Mouse (Mus musculus): ENCODE measurements at regions not wholly inside any gene's neighbourhood (a gene's known extent, or its start where the extent isn't known, plus 50 kb on each side); places are given as distances from the start of the nearest gene placed in this dataset.
A peak's percentile ranks its signal among the peaks of the same experiment; 100 is the strongest.

DNA sequence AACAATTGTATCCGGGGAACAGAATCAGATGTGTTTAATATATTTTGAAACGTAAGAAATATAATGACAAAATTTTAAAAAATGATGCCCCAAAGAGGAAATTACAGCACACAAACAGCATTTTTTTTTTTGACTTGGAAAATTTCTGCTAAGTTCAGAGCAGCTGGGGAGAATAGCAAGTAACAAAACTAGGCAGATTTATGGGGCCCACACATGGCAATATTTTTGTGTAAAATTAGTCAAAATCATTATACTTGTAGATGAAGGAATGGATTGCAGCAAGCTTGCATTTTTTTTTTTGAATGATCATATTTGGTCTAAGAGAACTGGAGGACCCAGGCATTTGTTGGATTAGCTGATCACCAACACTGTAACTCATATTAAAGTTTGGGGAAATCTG lies 189.4 kb downstream of the Map2k6 start:
- Histone ChIP-seq H3K4me2 (no peak overlapping the region), H3K4me1 (no peaks in the 10 kb centered on the region), H3K9me3 (replicated peaks) (no peaks in the 10 kb centered on the region), H3K36me3 (no peaks in the 10 kb centered on the region), H3K4me3 (no peak overlapping the region), H3K9ac (no peak overlapping the region), H3K27ac (no peak overlapping the region), H3K27me3 (replicated peaks) (no peaks in the 10 kb centered on the region)
- no peak for ATAC-seq
- 58% methylated on average over 2 of the region's 2 CpGs for WGBS (ENCODE audit: insufficient replicate concordance)

DNA sequence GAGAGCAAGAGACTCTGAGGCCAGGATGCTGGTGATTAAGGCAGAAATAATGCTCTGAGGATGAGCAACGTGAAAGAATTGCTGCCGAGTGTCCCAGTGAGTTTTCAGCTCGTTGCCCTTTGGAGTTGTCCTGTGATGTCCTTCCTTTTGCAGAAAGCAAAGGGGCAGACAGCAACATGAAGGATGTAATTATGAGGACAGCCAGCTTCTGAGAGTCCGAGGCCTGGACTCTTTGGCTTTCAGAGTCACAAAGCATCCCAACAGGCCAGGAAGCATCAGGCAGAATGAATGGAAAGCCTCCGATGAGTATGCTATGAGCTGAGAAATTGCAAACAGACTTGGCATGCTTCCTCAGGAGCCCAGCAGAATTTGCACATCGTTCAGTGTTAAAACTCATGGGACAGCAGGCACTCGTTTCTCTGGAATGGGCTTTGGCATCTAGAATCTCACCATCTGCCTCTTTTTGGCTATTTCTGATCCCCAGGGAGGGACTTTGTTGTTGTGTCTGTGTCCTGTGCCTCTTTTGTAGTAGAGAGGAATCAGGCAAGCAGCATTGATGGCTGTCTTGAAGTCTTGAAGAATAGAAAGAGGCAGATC lies 196.4 kb downstream of the Map2k6 start:
- ATAC-seq: no peak
- Histone ChIP-seq H3K27ac (no peak overlapping the region), H3K9ac (no peak overlapping the region), H3K4me1 (no peaks in the 10 kb centered on the region), H3K4me3 (no peak overlapping the region), H3K27me3 (replicated peaks) (no peaks in the 10 kb centered on the region), H3K4me2 (no peak overlapping the region), H3K9me3 (replicated peaks) (no peaks in the 10 kb centered on the region), H3K36me3 (no peaks in the 10 kb centered on the region)
- WGBS (ENCODE audit: insufficient replicate concordance): 68% methylated on average over 7 of the region's 7 CpGs

DNA sequence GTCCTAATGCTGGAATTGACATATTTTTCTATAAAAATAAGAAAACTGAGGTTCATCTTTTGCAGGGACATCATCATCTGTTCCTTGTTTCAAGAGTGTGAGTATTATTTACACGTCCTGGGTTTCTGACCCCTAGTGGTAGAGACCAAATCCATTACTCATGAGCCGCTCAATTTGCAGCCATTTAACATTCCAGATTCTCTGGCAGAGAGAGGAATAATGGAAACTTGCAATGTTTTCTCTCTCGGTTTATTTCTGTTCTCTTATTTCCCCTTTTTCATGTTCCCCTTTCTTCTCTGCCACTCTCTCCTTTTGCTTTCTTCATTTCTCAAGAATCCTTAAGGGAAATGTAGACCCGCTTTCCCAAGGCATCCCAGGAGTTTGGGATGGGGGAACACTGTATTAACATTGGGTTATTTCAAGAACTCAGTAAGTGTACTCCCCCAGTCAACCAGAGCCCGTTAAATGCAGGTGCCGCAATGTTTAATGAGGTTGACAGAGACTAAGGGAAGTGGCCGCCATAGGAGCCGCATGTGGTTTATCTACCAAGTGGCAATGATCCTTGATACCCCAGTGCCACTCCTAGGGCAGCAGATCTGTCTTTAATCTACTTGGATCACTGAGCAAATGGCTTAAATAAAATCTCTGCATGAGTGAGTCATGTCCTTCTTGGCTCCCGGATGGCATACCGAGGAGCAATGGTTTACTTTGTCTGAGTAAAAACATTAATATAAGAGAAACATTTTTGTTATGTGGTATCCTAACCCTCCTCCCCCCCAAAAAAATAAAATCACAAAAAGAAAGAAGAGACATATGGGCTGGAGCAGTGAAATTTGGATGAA lies 206.3 kb downstream of the Map2k6 start:
- 59% methylated on average over 10 of the region's 10 CpGs for WGBS (ENCODE audit: insufficient replicate concordance)
- Histone ChIP-seq H3K27ac (no peak overlapping the region), H3K9ac (no peak overlapping the region), H3K4me1 (no peaks in the 10 kb centered on the region), H3K36me3 (no peaks in the 10 kb centered on the region), H3K27me3 (replicated peaks) (no peaks in the 10 kb centered on the region), H3K9me3 (replicated peaks) (no peaks in the 10 kb centered on the region), H3K4me3 (no peak overlapping the region), H3K4me2 (no peak overlapping the region)
- ATAC-seq: no peak

DNA sequence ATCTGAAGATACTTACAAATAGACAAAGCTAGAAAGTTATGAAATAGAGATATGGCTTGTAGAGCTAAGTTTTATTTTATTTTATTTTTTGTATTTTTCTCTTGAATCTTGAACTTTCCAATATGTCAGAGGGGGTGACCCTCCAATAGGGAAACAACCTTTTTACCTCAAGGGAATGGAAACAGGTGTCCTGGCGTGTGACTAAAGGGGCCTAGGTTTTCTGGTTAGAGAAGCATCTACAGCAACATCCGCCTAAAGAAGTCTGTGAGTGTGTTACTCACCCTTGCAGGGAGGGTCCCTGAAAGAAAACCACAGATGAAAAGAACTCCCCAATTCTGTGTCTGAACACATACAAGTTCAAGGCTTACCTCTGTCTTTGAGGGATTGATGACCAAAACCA lies 210.4 kb downstream of the Map2k6 start:
- H3K36me3 ChIP-seq: no peaks in the 10 kb centered on the region
- H3K9me3 ChIP-seq (replicated peaks): no peaks in the 10 kb centered on the region
- no peak overlapping the region for H3K4me3 ChIP-seq
- WGBS (ENCODE audit: insufficient replicate concordance): 69% methylated on average over 2 of the region's 2 CpGs
- no peaks in the 10 kb centered on the region for H3K4me1 ChIP-seq
- no peak for ATAC-seq
- no peaks in the 10 kb centered on the region for H3K27me3 ChIP-seq (replicated peaks)
- no peak overlapping the region for H3K27ac ChIP-seq
- H3K9ac ChIP-seq: no peak overlapping the region
- no peak overlapping the region for H3K4me2 ChIP-seq

DNA sequence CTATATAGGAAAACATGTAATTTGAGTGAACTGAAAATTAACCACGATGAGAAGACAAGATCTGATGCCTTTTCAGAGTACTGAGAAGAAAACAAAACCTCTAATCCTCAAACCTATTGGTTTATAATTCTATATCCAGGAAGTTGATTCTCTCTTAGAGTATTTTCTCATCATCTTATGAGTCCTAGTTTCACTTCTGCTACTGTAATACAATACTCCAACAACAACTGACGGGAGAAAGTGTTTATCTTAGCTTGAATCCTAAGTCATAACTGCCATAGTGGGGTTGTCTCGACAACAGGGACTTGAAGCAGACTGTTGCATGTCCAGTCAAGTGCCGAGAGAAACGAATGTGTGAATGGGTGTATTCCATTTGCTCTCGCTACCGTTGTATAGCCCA lies 211.9 kb downstream of the Map2k6 start:
- 65% methylated on average over 7 of the region's 7 CpGs for WGBS (ENCODE audit: insufficient replicate concordance)
- Histone ChIP-seq H3K4me3 (no peak overlapping the region), H3K36me3 (no peaks in the 10 kb centered on the region), H3K9me3 (replicated peaks) (no peaks in the 10 kb centered on the region), H3K4me2 (no peak overlapping the region), H3K27me3 (replicated peaks) (no peaks in the 10 kb centered on the region), H3K4me1 (no peaks in the 10 kb centered on the region), H3K9ac (no peak overlapping the region), H3K27ac (no peak overlapping the region)
- ATAC-seq: no peak

DNA sequence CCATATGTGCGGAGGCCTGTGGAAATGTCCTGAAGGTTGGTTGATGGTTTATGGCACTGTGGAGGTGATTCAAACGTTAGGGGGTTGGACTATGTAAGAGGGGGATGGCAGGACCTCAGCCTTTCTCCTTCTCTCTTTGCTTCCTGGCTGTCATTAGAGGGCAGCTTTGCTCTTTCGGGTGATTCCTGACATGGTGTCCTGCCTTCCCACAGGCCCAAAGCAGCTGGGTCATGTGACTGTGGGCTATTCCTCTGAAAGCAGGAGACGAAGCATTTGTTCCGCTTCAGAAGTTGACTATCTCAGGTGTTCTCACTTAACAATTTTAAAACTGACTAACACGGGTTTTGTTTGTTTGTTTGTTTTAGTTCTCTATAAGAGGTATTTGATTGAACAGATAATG lies 233.1 kb downstream of the Map2k6 start:
- no peak overlapping the region for H3K4me3 ChIP-seq
- no peaks in the 10 kb centered on the region for H3K27me3 ChIP-seq (replicated peaks)
- 61% methylated on average over 6 of the region's 6 CpGs for WGBS (ENCODE audit: insufficient replicate concordance)
- H3K9ac ChIP-seq: no peak overlapping the region
- ATAC-seq: no peak
- H3K4me2 ChIP-seq: no peak overlapping the region
- no peaks in the 10 kb centered on the region for H3K4me1 ChIP-seq
- H3K9me3 ChIP-seq (replicated peaks): no peaks in the 10 kb centered on the region
- no peaks in the 10 kb centered on the region for H3K36me3 ChIP-seq
- H3K27ac ChIP-seq: no peak overlapping the region

DNA sequence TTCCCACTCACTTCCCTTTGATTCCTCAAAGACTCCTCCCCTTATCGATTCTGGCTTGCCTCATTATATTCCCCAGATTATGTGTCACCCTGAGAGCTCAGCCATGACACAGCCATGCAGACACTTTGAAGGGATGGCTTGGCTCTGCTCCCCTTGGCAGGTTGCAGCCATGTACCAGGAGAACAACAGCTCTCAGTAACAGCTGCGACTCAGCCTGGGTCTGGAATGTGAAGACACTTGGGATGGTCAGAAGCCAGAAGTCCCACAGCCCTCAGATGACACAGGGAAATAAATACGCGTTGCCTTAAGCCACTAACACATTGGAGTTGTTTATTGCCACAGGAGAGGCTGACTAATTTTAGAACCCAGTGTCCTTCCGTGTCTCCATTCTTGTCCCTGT lies 234.4 kb downstream of the Map2k6 start:
- H3K27me3 ChIP-seq (replicated peaks): no peaks in the 10 kb centered on the region

DNA sequence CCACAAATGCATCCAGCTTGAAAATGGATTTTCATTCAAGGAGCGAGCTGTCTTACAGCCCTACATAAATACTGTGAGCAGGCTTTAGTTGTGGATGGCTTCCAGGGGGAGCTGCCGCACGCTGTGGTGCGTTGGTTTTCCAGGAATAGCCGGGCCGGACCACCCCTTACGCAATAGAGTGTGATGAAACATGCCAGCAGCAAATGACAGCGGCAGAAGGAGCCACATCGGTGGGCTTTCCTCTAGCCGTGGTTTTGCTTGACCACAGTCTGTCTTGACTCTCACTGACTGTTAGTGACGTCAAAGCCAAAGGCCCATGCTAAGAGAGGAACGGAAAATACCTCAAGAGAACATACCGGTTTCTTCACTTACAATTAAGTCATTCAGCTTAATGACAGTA lies 243.6 kb downstream of the Map2k6 start:
- Histone ChIP-seq H3K9me3 (replicated peaks) (no peaks in the 10 kb centered on the region), H3K4me1 (no peaks in the 10 kb centered on the region), H3K9ac (no peak overlapping the region), H3K27me3 (replicated peaks) (no peaks in the 10 kb centered on the region), H3K4me2 (no peak overlapping the region), H3K27ac (no peak overlapping the region), H3K4me3 (no peak overlapping the region), H3K36me3 (no peaks in the 10 kb centered on the region)
- 24% methylated on average over 13 of the region's 13 CpGs for whole genome bisulfite sequencing (ENCODE audit: insufficient replicate concordance)
- ATAC-seq: peak; percentile 40; the same call in 1 of the 2 replicates

More for the DNA sequence above, 234.4 kb downstream of the Map2k6 start:
- no peaks in the 10 kb centered on the region for H3K4me1 ChIP-seq
- H3K4me3 ChIP-seq: no peak overlapping the region
- no peaks in the 10 kb centered on the region for H3K36me3 ChIP-seq
- no peaks in the 10 kb centered on the region for H3K9me3 ChIP-seq (replicated peaks)
- no peak overlapping the region for H3K9ac ChIP-seq
- H3K4me2 ChIP-seq: no peak overlapping the region
- no peak overlapping the region for H3K27ac ChIP-seq
- WGBS (ENCODE audit: insufficient replicate concordance): 64% methylated on average over 5 of the region's 5 CpGs
- no peak for ATAC-seq

DNA sequence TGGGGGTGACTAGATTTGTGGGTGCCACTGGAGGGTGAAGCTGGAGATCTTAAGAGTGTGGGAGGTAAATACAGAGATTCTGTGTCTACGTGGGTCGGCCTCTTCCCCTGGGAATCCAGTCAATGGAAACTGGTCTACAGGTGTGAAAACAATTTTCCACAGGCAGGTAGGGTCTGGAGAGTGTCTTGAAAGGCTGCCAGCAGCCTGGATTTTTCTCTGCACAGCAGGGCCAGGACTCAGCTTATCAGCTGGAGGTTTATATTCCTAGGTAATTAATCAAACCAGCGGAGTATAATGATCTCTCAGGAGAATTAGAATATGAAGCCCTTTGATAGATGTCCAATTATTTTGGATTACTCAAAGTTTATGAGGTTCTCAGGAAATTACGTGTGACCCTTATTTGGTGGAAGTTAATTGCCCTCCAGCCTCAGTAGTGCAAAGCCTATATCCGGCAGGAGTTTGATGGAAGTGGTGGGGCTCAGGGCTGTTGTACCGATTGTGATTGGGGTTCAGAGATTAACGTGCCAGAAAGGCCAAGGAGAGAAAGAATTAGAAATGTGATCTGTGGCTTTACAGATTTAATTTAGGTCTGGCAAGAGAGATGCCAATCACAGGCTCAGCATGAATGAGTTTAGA lies 250.8 kb downstream of the Map2k6 start:
- 73% methylated on average over 7 of the region's 7 CpGs for WGBS (ENCODE audit: insufficient replicate concordance)

DNA sequence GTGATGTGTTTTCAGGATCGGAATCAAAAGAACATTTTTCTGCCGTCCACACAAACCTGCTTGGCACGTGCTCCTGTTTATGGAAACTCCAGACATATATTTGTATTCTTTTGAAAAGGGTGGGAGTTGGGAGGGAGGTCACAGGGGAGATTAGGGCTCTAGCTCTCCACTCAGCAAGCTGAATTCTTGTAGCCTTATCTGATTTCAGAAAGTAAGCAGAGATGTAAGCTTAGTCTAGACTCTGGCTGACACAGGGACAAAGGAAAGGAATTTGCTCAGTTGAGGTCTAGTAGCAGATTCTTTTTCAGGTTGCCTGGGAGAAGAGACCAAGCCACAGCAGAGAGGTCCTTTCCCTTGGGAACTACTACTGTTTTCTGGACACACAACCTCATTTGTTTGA lies 253.1 kb downstream of the Map2k6 start:
- no peaks in the 10 kb centered on the region for H3K27me3 ChIP-seq (replicated peaks)
- no peak overlapping the region for H3K4me2 ChIP-seq
- no peak overlapping the region for H3K9ac ChIP-seq
- ATAC-seq: no peak
- no peaks in the 10 kb centered on the region for H3K9me3 ChIP-seq (replicated peaks)
- no peaks in the 10 kb centered on the region for H3K36me3 ChIP-seq
- 61% methylated on average over 3 of the region's 3 CpGs for WGBS (ENCODE audit: insufficient replicate concordance)
- no peak overlapping the region for H3K4me3 ChIP-seq
- H3K27ac ChIP-seq: no peak overlapping the region
- no peaks in the 10 kb centered on the region for H3K4me1 ChIP-seq

More for the DNA sequence above, 250.8 kb downstream of the Map2k6 start:
- H3K4me1 ChIP-seq: no peaks in the 10 kb centered on the region
- no peaks in the 10 kb centered on the region for H3K36me3 ChIP-seq
- no peaks in the 10 kb centered on the region for H3K27me3 ChIP-seq (replicated peaks)
- no peaks in the 10 kb centered on the region for H3K9me3 ChIP-seq (replicated peaks)
- H3K4me2 ChIP-seq: no peak overlapping the region
- no peak overlapping the region for H3K9ac ChIP-seq
- H3K4me3 ChIP-seq: no peak overlapping the region
- no peak overlapping the region for H3K27ac ChIP-seq
- no peak for ATAC-seq

DNA sequence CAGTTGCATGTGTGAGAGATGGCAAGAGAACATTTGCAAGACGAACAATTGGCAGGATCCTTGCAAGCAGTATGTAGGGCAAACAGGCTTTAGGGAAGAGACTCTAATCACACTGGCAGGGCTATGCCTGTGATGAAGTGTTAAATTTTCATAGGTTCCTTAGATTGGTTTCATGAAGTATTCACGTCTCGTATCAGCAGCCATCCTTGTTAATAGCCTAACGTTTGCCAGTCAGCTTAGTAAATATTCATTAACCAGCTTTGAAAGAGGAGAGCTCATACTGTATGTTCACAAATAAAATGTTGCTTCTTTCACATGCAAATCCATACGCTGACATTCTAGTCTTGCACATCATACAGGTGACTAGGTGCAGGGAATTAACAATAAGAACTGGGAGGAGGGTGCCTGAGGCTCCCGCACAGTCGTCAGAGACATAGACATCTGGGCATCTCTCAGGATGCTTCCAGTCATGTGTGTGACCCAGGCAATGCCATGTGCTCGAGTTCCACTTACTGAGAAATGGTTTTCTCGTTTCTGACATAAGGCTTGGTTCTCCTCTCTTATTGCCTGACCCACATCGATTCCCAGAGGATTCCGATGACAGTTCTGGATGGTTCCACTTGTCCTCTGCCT lies 257.7 kb downstream of the Map2k6 start:
- 80% methylated on average over 11 of the region's 11 CpGs for WGBS (ENCODE audit: insufficient replicate concordance)
- no peaks in the 10 kb centered on the region for H3K36me3 ChIP-seq

DNA sequence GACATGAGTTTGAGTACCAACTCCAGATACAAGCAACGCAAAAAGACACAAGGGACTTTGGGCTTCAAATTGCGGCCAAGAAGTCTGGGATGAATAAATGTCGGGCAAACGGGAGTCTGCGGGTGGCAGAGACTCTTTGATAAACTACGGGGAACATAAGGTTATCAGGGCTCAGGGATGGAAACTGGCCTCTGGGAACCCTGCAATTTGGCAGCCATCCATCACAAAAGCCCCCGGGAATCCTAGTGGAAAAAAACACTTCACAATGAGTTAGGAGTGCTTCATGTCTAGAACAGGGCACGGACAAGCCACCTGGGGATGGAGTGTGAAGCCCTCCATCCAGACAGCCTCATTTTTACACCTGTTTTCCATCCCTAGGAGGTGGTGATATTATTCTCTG lies 258.9 kb downstream of the Map2k6 start:
- ATAC-seq: no peak
- WGBS (ENCODE audit: insufficient replicate concordance): 75% methylated on average over 8 of the region's 8 CpGs

More for the DNA sequence above, 257.7 kb downstream of the Map2k6 start:
- Histone ChIP-seq H3K4me3 (no peak overlapping the region), H3K4me1 (no peaks in the 10 kb centered on the region), H3K9ac (no peak overlapping the region), H3K4me2 (no peak overlapping the region), H3K27me3 (replicated peaks) (no peaks in the 10 kb centered on the region), H3K9me3 (replicated peaks) (no peaks in the 10 kb centered on the region), H3K27ac (no peak overlapping the region)
- ATAC-seq: no peak

More for the DNA sequence above, 258.9 kb downstream of the Map2k6 start:
- no peaks in the 10 kb centered on the region for H3K4me1 ChIP-seq
- no peaks in the 10 kb centered on the region for H3K9me3 ChIP-seq (replicated peaks)
- no peak overlapping the region for H3K4me2 ChIP-seq
- no peaks in the 10 kb centered on the region for H3K36me3 ChIP-seq
- no peak overlapping the region for H3K27ac ChIP-seq
- no peaks in the 10 kb centered on the region for H3K27me3 ChIP-seq (replicated peaks)
- H3K4me3 ChIP-seq: no peak overlapping the region
- H3K9ac ChIP-seq: no peak overlapping the region
